Mouse (Mus musculus): Measurements from ENCODE around the gene Acin1. TPM values are rescaled to one million over a fixed set of nuclear protein-coding genes. Genes with fewer than 3 reads are reported as not detected.
A peak's percentile ranks its signal among the peaks of the same experiment; 100 is the strongest.

Gene Acin1
- polyA plus RNA-seq, 1 experiment from 2014 or later = 109 TPM

DNA sequence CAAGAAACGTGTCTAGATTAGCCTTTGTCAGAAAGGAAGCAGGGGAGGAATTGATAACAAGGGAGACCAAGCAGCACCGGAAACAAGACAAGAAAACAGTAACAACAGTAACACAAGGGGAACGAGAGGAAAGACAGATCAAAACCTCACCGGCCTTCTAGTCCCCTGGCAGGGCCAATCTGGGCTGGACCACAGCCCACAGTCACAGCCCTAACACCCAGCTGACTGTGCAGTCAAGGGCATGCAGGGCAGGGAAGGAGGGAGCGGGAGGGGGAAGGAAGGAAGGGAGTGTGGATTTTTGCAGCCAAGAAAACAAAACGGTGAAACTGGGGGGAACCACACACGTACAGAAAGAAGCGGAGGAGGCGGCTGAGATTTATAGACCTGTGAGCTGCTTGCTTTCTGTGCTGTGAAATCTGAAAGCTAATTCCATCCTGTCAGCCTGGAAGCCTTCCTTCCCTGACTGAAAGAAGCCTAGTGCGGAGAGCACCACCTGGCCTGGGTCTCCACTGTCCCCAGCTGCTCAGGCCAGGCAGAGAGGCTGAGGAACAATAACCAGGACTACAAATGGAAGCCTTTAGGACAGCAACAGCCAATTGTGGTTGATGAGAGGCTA, 94.3 kb downstream of the Acin1 start:
- no peak overlapping the region for H3K4me2 ChIP-seq
- H3K4me1 ChIP-seq (replicated peaks; ENCODE audit: control insufficient read depth, insufficient read depth, low read length) = peaks cover 3% of the 10 kb centered on the region; the same call in 1 of the 2 replicates
- 0 out of 2 replicates have a peak overlapping the region, but pooled peaks have one; percentile 16 for H3K27ac ChIP-seq (ENCODE audit: low read depth, low read length)
- no peaks in the 10 kb centered on the region for H3K9me3 ChIP-seq (ENCODE audit: control insufficient read depth, low read length)
- H3K27me3 ChIP-seq (replicated peaks; ENCODE audit: control insufficient read depth, insufficient read depth, low read length) = no peaks in the 10 kb centered on the region
- H3K36me3 ChIP-seq (ENCODE audit: control insufficient read depth, insufficient read depth, low read length) = no peaks in the 10 kb centered on the region
- peak; percentile 49; the same call in 1 of the 2 replicates for ATAC-seq (replicated peaks; ENCODE audit: low FRiP score)
- 43% methylated on average over 10 of the region's 10 CpGs for WGBS
- DNase-seq (ENCODE audit: low spot score) = no peak
- no peak overlapping the region for H3K9ac ChIP-seq (ENCODE audit: low read depth, low read length)
- no peak overlapping the region for H3K4me3 ChIP-seq (ENCODE audit: low read depth, low read length)

MicroRNAs encoded within 50 kb of the gene (microRNA counts, 519-probe panel; counts per million panel counts)
- microRNA mmu-miR-686 = not detected

Small RNA genes within 50 kb of the gene (microRNA-seq; reads per million reads assigned to microRNA genes)
- gene Mir686 (ENCODE audit: borderline number of aligned reads) (not detected), gene Mir6948 (ENCODE audit: borderline number of aligned reads) (1.4 reads per million)

Other genes with a start within 250 kb of the Acin1 start
- 38.6 and 41.3 TPM in 2 replicates for gene Lrp10, start 222.8 kb downstream of the Acin1 start, polyA plus RNA-seq (2014; fragmentation: Nextera tagmentation; extraction: Ambion mirVana)
- gene Rem2, start 210.8 kb downstream of the Acin1 start, polyA plus RNA-seq (2014; fragmentation: Nextera tagmentation; extraction: Ambion mirVana) = 0.29 and 0.78 TPM in 2 replicates
- 98.0 and 108 TPM in 2 replicates for gene Prmt5, start 169.4 kb downstream of the Acin1 start, polyA plus RNA-seq (2014; fragmentation: Nextera tagmentation; extraction: Ambion mirVana)
- 71.6 and 76.4 TPM in 2 replicates for gene Haus4, start 132.3 kb downstream of the Acin1 start, polyA plus RNA-seq (2014; fragmentation: Nextera tagmentation; extraction: Ambion mirVana)
- 15.0 and 17.8 TPM in 2 replicates for gene Ajuba, start 109.4 kb downstream of the Acin1 start, polyA plus RNA-seq (2014; fragmentation: Nextera tagmentation; extraction: Ambion mirVana)
- 5.6 and 5.8 TPM in 2 replicates for gene 4931414P19Rik, start 80.9 kb downstream of the Acin1 start, polyA plus RNA-seq (2014; fragmentation: Nextera tagmentation; extraction: Ambion mirVana)
- gene Psmb5, start 68.9 kb downstream of the Acin1 start, polyA plus RNA-seq (2014; fragmentation: Nextera tagmentation; extraction: Ambion mirVana) = 411 and 417 TPM in 2 replicates
- gene Psmb11, start 65.5 kb downstream of the Acin1 start, polyA plus RNA-seq (2014; fragmentation: Nextera tagmentation; extraction: Ambion mirVana) = not detected in 2 replicates
- gene Gm17606, start 46.0 kb downstream of the Acin1 start, polyA plus RNA-seq (2014; fragmentation: Nextera tagmentation; extraction: Ambion mirVana) = not detected in 2 replicates
- gene Cdh24, start 45.6 kb downstream of the Acin1 start, polyA plus RNA-seq (2014; fragmentation: Nextera tagmentation; extraction: Ambion mirVana) = 1.7 and 1.9 TPM in 2 replicates
- gene 1700123O20Rik, start 715 bp downstream of the Acin1 start, polyA plus RNA-seq (2014; fragmentation: Nextera tagmentation; extraction: Ambion mirVana) = 76.1 and 81.1 TPM in 2 replicates
- gene Gm29776, start 11.9 kb upstream of the Acin1 start, polyA plus RNA-seq (2014; fragmentation: Nextera tagmentation; extraction: Ambion mirVana) = 0.07 TPM in 1 of 2 replicates, not detected in the other
- gene Cebpe, start 25.2 kb upstream of the Acin1 start, polyA plus RNA-seq (2014; fragmentation: Nextera tagmentation; extraction: Ambion mirVana) = 2.0 and 3.1 TPM in 2 replicates
- 6.8 and 7.1 TPM in 2 replicates for gene Slc7a8, start 95.0 kb upstream of the Acin1 start, polyA plus RNA-seq (2014; fragmentation: Nextera tagmentation; extraction: Ambion mirVana)
- not detected in 2 replicates for gene Rnf212b, start 127.2 kb upstream of the Acin1 start, polyA plus RNA-seq (2014; fragmentation: Nextera tagmentation; extraction: Ambion mirVana)
- gene Homez, start 184.0 kb upstream of the Acin1 start, polyA plus RNA-seq (2014; fragmentation: Nextera tagmentation; extraction: Ambion mirVana) = 5.2 and 5.5 TPM in 2 replicates
- 1.1 and 2.1 TPM in 2 replicates for gene Ppp1r3e, start 190.6 kb upstream of the Acin1 start, polyA plus RNA-seq (2014; fragmentation: Nextera tagmentation; extraction: Ambion mirVana)
- gene Bcl2l2, start 196.4 kb upstream of the Acin1 start, polyA plus RNA-seq (2014; fragmentation: Nextera tagmentation; extraction: Ambion mirVana) = 2.0 and 2.1 TPM in 2 replicates
- 0.27 TPM in 1 of 2 replicates, not detected in the other for gene Gm20521, start 196.5 kb upstream of the Acin1 start, polyA plus RNA-seq (2014; fragmentation: Nextera tagmentation; extraction: Ambion mirVana)
- gene Pabpn1, start 205.6 kb upstream of the Acin1 start, polyA plus RNA-seq (2014; fragmentation: Nextera tagmentation; extraction: Ambion mirVana) = 117 and 132 TPM in 2 replicates
- 10.5 and 14.0 TPM in 2 replicates for gene Slc22a17, start 226.2 kb upstream of the Acin1 start, polyA plus RNA-seq (2014; fragmentation: Nextera tagmentation; extraction: Ambion mirVana)
- gene Efs, start 239.2 kb upstream of the Acin1 start, polyA plus RNA-seq (2014; fragmentation: Nextera tagmentation; extraction: Ambion mirVana) = 5.5 and 6.7 TPM in 2 replicates
- not detected in 2 replicates for gene Il25, start 245.8 kb upstream of the Acin1 start, polyA plus RNA-seq (2014; fragmentation: Nextera tagmentation; extraction: Ambion mirVana)
- gene Cmtm5, start 249.3 kb upstream of the Acin1 start, polyA plus RNA-seq (2014; fragmentation: Nextera tagmentation; extraction: Ambion mirVana) = 0.21 TPM in 1 of 2 replicates, not detected in the other

Data from liver, embryonic 11.5 days (tissue).